Mouse (Mus musculus) MEL (cell line): ENCODE measurements around the gene Rsbn1l. TPM values are rescaled to one million over a fixed set of nuclear protein-coding genes. Genes with fewer than 3 reads are reported as not detected.

Source experiments
- DNase-seq: peaks from one replicate; pipeline ENCODE4 v3.0.0; 2011; ENCODE audit warnings: low read depth, low spot score
- H3K27ac ChIP-seq: 2 replicates; pipeline ENCODE4 v1.5.1; 2012; ENCODE audit warnings: low read depth, mild to moderate bottlenecking, control low read depth, low read length, moderate library complexity; ENCODE audit not compliant: control insufficient read depth
- H3K27me3 ChIP-seq, 2 experiments: fragments of 150-350 bp in 1 of 2; sonication (generic) in 1 of 2; 2 replicates each; pipeline ENCODE4 v1.6.1; 2012; ENCODE audit warnings: low read length in 2 of 2, mild to moderate bottlenecking in 2 of 2, improper control_type of control experiment in 1 of 2, moderate library complexity in 1 of 2; ENCODE audit not compliant: insufficient read depth in 2 of 2, control insufficient read depth in 1 of 2
- H3K36me3 ChIP-seq, 2 experiments: 2 replicates each; pipeline ENCODE4 v1.6.1; 2012 to 2014; ENCODE audit warnings: low read length in 2 of 2, improper control_type of control experiment in 1 of 2, inconsistent platforms in 1 of 2, mild to moderate bottlenecking in 1 of 2; ENCODE audit not compliant: insufficient read depth in 2 of 2, control insufficient read depth in 1 of 2
- H3K4me1 ChIP-seq, 2 experiments: fragments of 150-350 bp in 1 of 2; sonication (generic) in 1 of 2; 2 replicates each; pipeline ENCODE4 v1.6.1; 2012; ENCODE audit warnings: low read length in 2 of 2, improper control_type of control experiment in 1 of 2, mild to moderate bottlenecking in 1 of 2; ENCODE audit not compliant: insufficient read depth in 2 of 2, control insufficient read depth in 1 of 2
- H3K4me3 ChIP-seq, 2 experiments: fragments of 150-350 bp in 1 of 2; sonication (generic) in 1 of 2; 2 replicates each; pipeline ENCODE4 v1.5.1; 2012; ENCODE audit warnings: low read depth in 2 of 2, low read length in 2 of 2, mild to moderate bottlenecking in 2 of 2, moderate library complexity in 2 of 2, control low read depth in 1 of 2, improper control_type of control experiment in 1 of 2; ENCODE audit not compliant: control insufficient read depth in 1 of 2, insufficient read depth in 1 of 2
- H3K79me2 ChIP-seq: 2 replicates; pipeline ENCODE4 v1.6.1; 2012; ENCODE audit warnings: mild to moderate bottlenecking, low read length, moderate library complexity; ENCODE audit not compliant: control insufficient read depth, poor library complexity, insufficient read depth
- H3K9ac ChIP-seq: 2 replicates; pipeline ENCODE4 v1.6.1; 2012; ENCODE audit warnings: low read depth, mild to moderate bottlenecking, control low read depth, low read length, moderate library complexity; ENCODE audit not compliant: control insufficient read depth, poor library complexity, severe bottlenecking
- H3K9me3 ChIP-seq: fragments of 150-350 bp; sonication (generic); replicated peaks from 2 replicates; pipeline ENCODE4 v1.6.1; 2012; ENCODE audit warnings: mild to moderate bottlenecking, low read length, improper control_type of control experiment, moderate library complexity; ENCODE audit not compliant: insufficient read depth
- BHLHE40 ChIP-seq: IDR thresholded peaks from 2 replicates; pipeline ENCODE4 v1.6.1; 2012; ENCODE audit warnings: low read depth, mild to moderate bottlenecking, inconsistent platforms, low read length, improper control_type of control experiment, borderline replicate concordance
- CHD1 ChIP-seq: IDR thresholded peaks from 2 replicates; pipeline ENCODE4 v1.6.1; 2012; ENCODE audit warnings: low read depth, mild to moderate bottlenecking, inconsistent platforms, low read length, improper control_type of control experiment
- CHD2 ChIP-seq: IDR thresholded peaks from 2 replicates; pipeline ENCODE4 v1.6.1; 2011; ENCODE audit warnings: low read length, improper control_type of control experiment
- E2F4 ChIP-seq: IDR thresholded peaks from 2 replicates; pipeline ENCODE4 v1.6.1; 2011; ENCODE audit warnings: low read depth, low read length, improper control_type of control experiment, borderline replicate concordance
- ETS1 ChIP-seq: IDR thresholded peaks from 2 replicates; pipeline ENCODE4 v1.6.1; 2012; ENCODE audit warnings: low read depth, mild to moderate bottlenecking, inconsistent platforms, low read length, improper control_type of control experiment, moderate library complexity
- GATA1 ChIP-seq: IDR thresholded peaks from 2 replicates; pipeline ENCODE4 v1.6.1; 2011; ENCODE audit warnings: low read depth, low read length, improper control_type of control experiment
- HCFC1 ChIP-seq: IDR thresholded peaks from 2 replicates; pipeline ENCODE4 v1.6.1; 2012; ENCODE audit warnings: low read depth, mild to moderate bottlenecking, inconsistent platforms, low read length, improper control_type of control experiment, moderate library complexity
- JUND ChIP-seq: IDR thresholded peaks from 2 replicates; pipeline ENCODE4 v1.6.1; 2011; ENCODE audit warnings: low read depth, mild to moderate bottlenecking, improper control_type of control experiment, low read length
- MAX ChIP-seq: IDR thresholded peaks from 2 replicates; pipeline ENCODE4 v1.6.1; 2011; ENCODE audit warnings: low read length, improper control_type of control experiment
- MAZ ChIP-seq: IDR thresholded peaks from 2 replicates; pipeline ENCODE4 v1.6.1; 2012; ENCODE audit warnings: low read depth, mild to moderate bottlenecking, inconsistent platforms, low read length, improper control_type of control experiment
- MXI1 ChIP-seq: IDR thresholded peaks from 2 replicates; pipeline ENCODE4 v1.6.1; 2011; ENCODE audit warnings: mild to moderate bottlenecking, low read depth, low read length, improper control_type of control experiment
- MYB ChIP-seq: IDR thresholded peaks from 2 replicates; pipeline ENCODE4 v1.6.1; 2011; ENCODE audit warnings: mild to moderate bottlenecking, low read depth, low read length, improper control_type of control experiment
- MYC ChIP-seq: IDR thresholded peaks from 2 replicates; pipeline ENCODE4 v1.6.1; 2011; ENCODE audit warnings: low read depth, mild to moderate bottlenecking, low read length, improper control_type of control experiment, moderate library complexity
- POLR2AphosphoS2 ChIP-seq: IDR thresholded peaks from 2 replicates; pipeline ENCODE4 v1.6.1; 2011; ENCODE audit warnings: low read length, improper control_type of control experiment
- POLR2AphosphoS5 ChIP-seq: IDR thresholded peaks from 2 replicates; pipeline ENCODE4 v1.6.1; 2012; ENCODE audit warnings: low read depth, borderline replicate concordance, mild to moderate bottlenecking, inconsistent platforms, low read length, moderate library complexity, mixed read lengths
- RCOR1 ChIP-seq: IDR thresholded peaks from 2 replicates; pipeline ENCODE4 v1.6.1; 2012; ENCODE audit warnings: low read depth, mild to moderate bottlenecking, inconsistent platforms, low read length, improper control_type of control experiment
- SIN3A ChIP-seq: IDR thresholded peaks from 2 replicates; pipeline ENCODE4 v1.6.1; 2012; ENCODE audit warnings: low read length, improper control_type of control experiment, inconsistent platforms
- SMC3 ChIP-seq: IDR thresholded peaks from 2 replicates; pipeline ENCODE4 v1.6.1; 2011; ENCODE audit warnings: low read depth, low read length, improper control_type of control experiment
- TAL1 ChIP-seq: IDR thresholded peaks from 2 replicates; pipeline ENCODE4 v1.6.1; 2012; ENCODE audit warnings: mild to moderate bottlenecking, inconsistent platforms, low read length, moderate library complexity, mixed read lengths
- TBP ChIP-seq: IDR thresholded peaks from 2 replicates; pipeline ENCODE4 v1.8.0; 2011; ENCODE audit warnings: low read depth, low read length, improper control_type of control experiment
- TCF12 ChIP-seq: IDR thresholded peaks from 2 replicates; pipeline ENCODE4 v1.6.1; 2014; ENCODE audit warnings: low read depth, mild to moderate bottlenecking, inconsistent platforms, low read length, improper control_type of control experiment, moderate library complexity
- UBTF ChIP-seq: IDR thresholded peaks from 2 replicates; pipeline ENCODE4 v1.6.1; 2012; ENCODE audit warnings: low read depth, mild to moderate bottlenecking, inconsistent platforms, low read length, improper control_type of control experiment, moderate library complexity, borderline replicate concordance; ENCODE audit not compliant: insufficient read depth
- USF1 ChIP-seq: IDR thresholded peaks from 2 replicates; pipeline ENCODE4 v1.6.1; 2014; ENCODE audit warnings: low read depth, mild to moderate bottlenecking, inconsistent platforms, low read length, improper control_type of control experiment, moderate library complexity
- polyA plus RNA-seq, 2 experiments: library from polyadenylated mRNA; stranded (reverse) in 1 of 2; unstranded in 1 of 2; fragments of >175 nt in 1 of 2; fragments of >200 nt in 1 of 2; gene quantifications; 2 replicates each; pipeline versions ENCODE4 v1.2.1 to v1.2.4; 2012; ENCODE audit warnings: low replicate concordance in 2 of 2, low read depth in 1 of 2; ENCODE audit not compliant: insufficient read length in 2 of 2, insufficient read depth in 1 of 2, missing spikeins in 1 of 2
- total RNA-seq: library from RNA; depleted of rRNA; stranded (reverse); fragments of 300-350 nt; gene quantifications from 2 replicates; pipeline ENCODE4 v1.2.3, GENCODE M21; 2012

Gene Rsbn1l
- total and polyA plus RNA-seq, 3 experiments: 5.0 to 78.2 (median 17.4) TPM

DNA sequence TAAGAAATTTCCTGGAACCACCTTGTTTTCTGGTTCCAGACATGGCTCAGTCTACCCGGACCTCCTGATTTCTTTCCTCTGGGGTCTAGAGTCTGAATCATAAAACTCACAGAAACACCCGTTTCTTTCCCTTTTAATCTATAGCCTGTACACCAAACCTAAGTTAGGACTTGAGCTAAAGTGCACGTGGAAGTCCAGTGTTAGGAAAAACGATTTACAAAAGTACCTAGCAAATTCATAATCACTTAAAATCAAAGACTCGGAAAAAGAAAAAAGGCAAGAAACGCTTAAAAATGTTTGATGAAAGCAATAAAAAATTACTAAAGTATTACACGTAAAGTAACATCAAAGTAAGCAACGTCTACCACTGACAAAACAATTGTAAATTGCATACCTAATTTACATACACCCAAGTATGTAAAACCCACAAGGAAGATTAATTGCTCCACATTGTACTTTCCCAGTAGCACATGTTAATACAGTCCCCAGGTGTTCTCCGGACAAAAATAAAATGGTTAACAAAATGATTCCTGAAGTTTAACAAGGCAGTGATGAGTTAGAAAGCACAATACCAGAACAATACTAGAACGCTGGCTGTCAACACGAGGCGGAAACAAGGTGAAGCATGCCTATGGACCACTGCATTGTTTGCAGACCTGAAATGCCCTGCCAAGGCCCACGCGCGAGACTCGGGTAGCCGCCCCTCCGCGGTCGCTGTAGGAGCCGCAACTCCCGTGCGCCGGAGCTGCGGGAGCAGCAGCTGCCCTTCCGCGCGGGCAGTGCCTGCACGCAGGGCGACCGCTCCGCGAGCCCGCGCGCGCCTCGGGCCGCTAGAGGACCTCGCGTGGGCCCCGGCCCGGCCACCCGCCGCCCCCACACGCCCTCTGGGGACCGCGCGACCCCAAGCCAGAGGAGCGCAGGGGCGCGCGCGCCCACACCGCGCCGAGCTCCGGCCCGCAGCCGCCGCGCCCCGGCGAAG, 75.1 kb downstream of the Rsbn1l start:
- Histone ChIP-seq H3K27ac (peak overlapping the region; percentile 43), H3K9ac (peak overlapping the region; percentile 92), H3K9me3 (no peaks in the 10 kb centered on the region)

DNA sequence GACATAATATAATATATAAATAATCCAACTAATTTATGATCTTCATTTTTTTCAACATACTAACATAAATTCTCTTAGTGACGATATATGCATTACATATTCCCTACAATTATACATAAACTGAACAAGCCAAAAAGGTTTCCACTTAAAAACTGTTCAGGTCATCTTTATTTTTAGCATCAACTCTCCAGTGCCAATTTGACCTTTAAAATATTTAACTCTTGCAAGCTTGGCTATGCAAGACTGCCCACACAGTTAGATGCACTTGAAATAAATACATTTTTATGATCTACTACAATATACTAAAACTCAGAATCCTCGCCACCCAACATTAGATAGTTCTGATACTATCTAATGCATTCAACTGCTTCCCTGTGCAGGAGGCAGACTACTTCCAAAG, 75.8 kb downstream of the Rsbn1l start:
- peak overlapping the region; percentile 67 to 91 for H3K4me3 ChIP-seq
- H3K4me1 ChIP-seq: peaks cover 28 to 30% of the 10 kb centered on the region in 2 experiments
- peak overlapping the region; percentile 92 for H3K9ac ChIP-seq
- DNase-seq: no peak
- H3K27ac ChIP-seq: peak overlapping the region; percentile 43
- H3K27me3 ChIP-seq: no peaks in the 10 kb centered on the region
- TF ChIP-seq GATA1: 0 out of 2 replicates have a peak, but pooled peaks have one; percentile 2
- TF ChIP-seq RCOR1: peak; percentile 15; the same call in 1 of the 2 replicates
- TF ChIP-seq MAZ: no peak
- 0 out of 2 replicates have a peak, but pooled peaks have one; percentile 19 for TF ChIP-seq HCFC1
- no peak for TF ChIP-seq BHLHE40
- H3K9me3 ChIP-seq: no peaks in the 10 kb centered on the region
- H3K79me2 ChIP-seq: peaks cover 60% of the 10 kb centered on the region
- H3K36me3 ChIP-seq: peaks cover 0 to 53% of the 10 kb centered on the region in 2 experiments; a peak in 3 of 4 replicates

More for the DNA sequence above, 75.1 kb downstream of the Rsbn1l start:
- peak overlapping the region; percentile 74 to 91 for H3K4me3 ChIP-seq
- peaks cover 0 to 53% of the 10 kb centered on the region in 2 experiments; a peak in 3 of 4 replicates for H3K36me3 ChIP-seq
- TF ChIP-seq RCOR1 (no peak), E2F4 (no peak), SMC3 (no peak), UBTF (no peak), POLR2AphosphoS5 (no peak), CHD2 (no peak), HCFC1 (peak; percentile 43; the same call in 1 of the 2 replicates), JUND (no peak), TCF12 (no peak), TAL1 (no peak), MAX (peak; percentile 71; the same call in 1 of the 2 replicates), TBP (peak; percentile 38; the same call in 1 of the 2 replicates), POLR2AphosphoS2 (no peak), ETS1 (no peak), MXI1 (peak; percentile 91), USF1 (no peak), MYB (no peak), MYC (peak; percentile 90), CHD1 (0 out of 2 replicates have a peak, but pooled peaks have one; percentile 59), SIN3A (peak; percentile 81)
- H3K27me3 ChIP-seq: no peaks in the 10 kb centered on the region
- peak; percentile 75 for DNase-seq
- H3K4me1 ChIP-seq: peaks cover 28 to 30% of the 10 kb centered on the region in 2 experiments
- H3K79me2 ChIP-seq: peaks cover 57% of the 10 kb centered on the region
